Mouse (Mus musculus): Measurements from ENCODE around the gene Gm20388. TPM values are rescaled to one million over a fixed set of nuclear protein-coding genes. Genes with fewer than 3 reads are reported as not detected.

The Gm20388 gene
- polyA plus RNA-seq, 1 experiment from 2014 or later: not detected

GRCm38 (mm10) chr8:121953821-121954545 lies 2043.3 kb downstream of the Gm20388 start:
- Histone ChIP-seq H3K27ac (ENCODE audit: low read depth, low read length) (no peak overlapping the region), H3K9ac (ENCODE audit: low read length) (no peak overlapping the region), H3K4me2 (no peak overlapping the region), H3K27me3 (ENCODE audit: control insufficient read depth, insufficient read depth, low read length) (no peaks in the 10 kb centered on the region), H3K4me3 (ENCODE audit: low read depth, low read length) (no peak overlapping the region), H3K9me3 (ENCODE audit: control insufficient read depth, low read length) (no peaks in the 10 kb centered on the region), H3K36me3 (ENCODE audit: control insufficient read depth, insufficient read depth, low read length) (no peaks in the 10 kb centered on the region; the same call in none of the 2 replicates), H3K4me1 (ENCODE audit: control insufficient read depth, insufficient read depth, low read length) (peaks cover 12% of the 10 kb centered on the region)
- ATAC-seq (ENCODE audit: low FRiP score) (no peak), DNase-seq (ENCODE audit: low spot score, missing footprints) (no peak)
- 74% methylated on average over 3 of the region's 3 CpGs for WGBS

GRCm38 (mm10) chr8:121954981-121955555 lies 2044.4 kb downstream of the Gm20388 start:
- H3K27ac ChIP-seq (ENCODE audit: low read depth, low read length): no peak overlapping the region

GRCm38 (mm10) chr8:121955825-121956500 lies 2045.3 kb downstream of the Gm20388 start:
- DNase-seq (ENCODE audit: low spot score, missing footprints) (peak; percentile 57), ATAC-seq (ENCODE audit: low FRiP score) (no peak)
- H3K4me2 ChIP-seq: no peak overlapping the region
- no peaks in the 10 kb centered on the region for H3K27me3 ChIP-seq (ENCODE audit: control insufficient read depth, insufficient read depth, low read length)
- H3K36me3 ChIP-seq (ENCODE audit: control insufficient read depth, insufficient read depth, low read length): no peaks in the 10 kb centered on the region; the same call in none of the 2 replicates
- no peak overlapping the region for H3K4me3 ChIP-seq (ENCODE audit: low read depth, low read length)
- WGBS: 96% methylated on average over 1 of the region's 1 CpGs
- peaks cover 12% of the 10 kb centered on the region for H3K4me1 ChIP-seq (ENCODE audit: control insufficient read depth, insufficient read depth, low read length)
- no peak overlapping the region for H3K9ac ChIP-seq (ENCODE audit: low read length)
- no peaks in the 10 kb centered on the region for H3K9me3 ChIP-seq (ENCODE audit: control insufficient read depth, low read length)
- no peak overlapping the region for H3K27ac ChIP-seq (ENCODE audit: low read depth, low read length)

More at GRCm38 (mm10) chr8:121954981-121955555, 2044.4 kb downstream of the Gm20388 start:
- no peak overlapping the region for H3K4me2 ChIP-seq
- no peak overlapping the region for H3K9ac ChIP-seq (ENCODE audit: low read length)
- no peaks in the 10 kb centered on the region for H3K9me3 ChIP-seq (ENCODE audit: control insufficient read depth, low read length)
- no peaks in the 10 kb centered on the region; the same call in none of the 2 replicates for H3K36me3 ChIP-seq (ENCODE audit: control insufficient read depth, insufficient read depth, low read length)
- ATAC-seq (ENCODE audit: low FRiP score) (no peak), DNase-seq (ENCODE audit: low spot score, missing footprints) (no peak)
- H3K27me3 ChIP-seq (ENCODE audit: control insufficient read depth, insufficient read depth, low read length): no peaks in the 10 kb centered on the region
- H3K4me3 ChIP-seq (ENCODE audit: low read depth, low read length): no peak overlapping the region
- 91% methylated on average over 10 of the region's 10 CpGs for WGBS
- peaks cover 12% of the 10 kb centered on the region for H3K4me1 ChIP-seq (ENCODE audit: control insufficient read depth, insufficient read depth, low read length)

- WGBS: 96% methylated on average over 1 of the region's 1 CpGs
- Histone ChIP-seq H3K4me1 (ENCODE audit: control insufficient read depth, insufficient read depth, low read length) (no peaks in the 10 kb centered on the region), H3K27me3 (ENCODE audit: control insufficient read depth, insufficient read depth, low read length) (no peaks in the 10 kb centered on the region), H3K36me3 (ENCODE audit: control insufficient read depth, insufficient read depth, low read length) (no peaks in the 10 kb centered on the region; the same call in none of the 2 replicates), H3K9ac (ENCODE audit: low read length) (no peak overlapping the region; the same call in 1 of the 2 replicates), H3K4me3 (ENCODE audit: low read depth, low read length) (no peak overlapping the region), H3K9me3 (ENCODE audit: control insufficient read depth, low read length) (no peaks in the 10 kb centered on the region), H3K4me2 (no peak overlapping the region), H3K27ac (ENCODE audit: low read depth, low read length) (no peak overlapping the region)
- no peak for ATAC-seq (ENCODE audit: low FRiP score)
- no peak for DNase-seq (ENCODE audit: low spot score, missing footprints)
Observed at GRCm38 (mm10) chr8:121958395-121958794, 2047.8 kb downstream of the Gm20388 start.

DNA sequence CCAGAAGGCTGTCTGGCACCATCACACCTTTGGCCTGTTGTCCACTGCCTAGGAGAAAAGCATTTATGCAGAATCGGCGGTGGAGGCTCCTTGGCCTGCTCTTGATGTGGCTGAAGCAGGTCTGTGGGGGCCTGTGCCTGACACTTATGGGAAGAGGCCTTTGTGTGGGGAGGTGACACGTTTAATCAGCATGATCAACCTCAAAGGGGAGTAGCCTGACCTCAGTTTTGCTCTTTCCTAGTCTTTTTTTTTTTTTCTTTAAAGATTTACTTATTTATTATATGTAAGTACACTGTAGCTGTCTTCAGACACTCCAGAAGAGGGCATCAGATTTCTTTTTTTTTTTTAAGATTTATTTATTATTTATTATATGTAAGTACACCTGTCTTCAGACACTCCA lies 2052.3 kb downstream of the Gm20388 start:
- 85% methylated on average over 3 of the region's 3 CpGs for WGBS
- no peak for ATAC-seq (ENCODE audit: low FRiP score)
- peaks cover 15% of the 10 kb centered on the region for H3K4me1 ChIP-seq (ENCODE audit: control insufficient read depth, insufficient read depth, low read length)

GRCm38 (mm10) chr8:121964716-121965512 lies 2054.3 kb downstream of the Gm20388 start:
- H3K9ac ChIP-seq (ENCODE audit: low read length): no peak overlapping the region
- peaks cover 17% of the 10 kb centered on the region for H3K4me1 ChIP-seq (ENCODE audit: control insufficient read depth, insufficient read depth, low read length)
- H3K4me2 ChIP-seq: no peak overlapping the region
- no peak for ATAC-seq (ENCODE audit: low FRiP score)
- no peak for DNase-seq (ENCODE audit: low spot score, missing footprints)
- H3K27ac ChIP-seq (ENCODE audit: low read depth, low read length): no peak overlapping the region
- no peak overlapping the region for H3K4me3 ChIP-seq (ENCODE audit: low read depth, low read length)
- H3K27me3 ChIP-seq (ENCODE audit: control insufficient read depth, insufficient read depth, low read length): no peaks in the 10 kb centered on the region
- WGBS: 91% methylated on average over 8 of the region's 8 CpGs
- H3K36me3 ChIP-seq (ENCODE audit: control insufficient read depth, insufficient read depth, low read length): no peaks in the 10 kb centered on the region
- no peaks in the 10 kb centered on the region for H3K9me3 ChIP-seq (ENCODE audit: control insufficient read depth, low read length)

More for the DNA sequence above, 2052.3 kb downstream of the Gm20388 start:
- DNase-seq (ENCODE audit: low spot score, missing footprints): no peak
- Histone ChIP-seq H3K4me3 (ENCODE audit: low read depth, low read length) (no peak overlapping the region), H3K27me3 (ENCODE audit: control insufficient read depth, insufficient read depth, low read length) (no peaks in the 10 kb centered on the region), H3K9ac (ENCODE audit: low read length) (no peak overlapping the region), H3K27ac (ENCODE audit: low read depth, low read length) (no peak overlapping the region), H3K36me3 (ENCODE audit: control insufficient read depth, insufficient read depth, low read length) (no peaks in the 10 kb centered on the region), H3K9me3 (ENCODE audit: control insufficient read depth, low read length) (no peaks in the 10 kb centered on the region), H3K4me2 (no peak overlapping the region)

GRCm38 (mm10) chr8:121966110-121966509 lies 2055.5 kb downstream of the Gm20388 start:
- no peak overlapping the region for H3K27ac ChIP-seq (ENCODE audit: low read depth, low read length)
- H3K27me3 ChIP-seq (ENCODE audit: control insufficient read depth, insufficient read depth, low read length): no peaks in the 10 kb centered on the region
- H3K4me1 ChIP-seq (ENCODE audit: control insufficient read depth, insufficient read depth, low read length): peaks cover 20% of the 10 kb centered on the region
- WGBS: 79% methylated on average over 5 of the region's 5 CpGs
- no peaks in the 10 kb centered on the region for H3K9me3 ChIP-seq (ENCODE audit: control insufficient read depth, low read length)
- no peak for ATAC-seq (ENCODE audit: low FRiP score)
- no peaks in the 10 kb centered on the region for H3K36me3 ChIP-seq (ENCODE audit: control insufficient read depth, insufficient read depth, low read length)
- DNase-seq (ENCODE audit: low spot score, missing footprints): no peak
- H3K4me2 ChIP-seq: no peak overlapping the region
- H3K9ac ChIP-seq (ENCODE audit: low read length): no peak overlapping the region
- no peak overlapping the region for H3K4me3 ChIP-seq (ENCODE audit: low read depth, low read length)

DNA sequence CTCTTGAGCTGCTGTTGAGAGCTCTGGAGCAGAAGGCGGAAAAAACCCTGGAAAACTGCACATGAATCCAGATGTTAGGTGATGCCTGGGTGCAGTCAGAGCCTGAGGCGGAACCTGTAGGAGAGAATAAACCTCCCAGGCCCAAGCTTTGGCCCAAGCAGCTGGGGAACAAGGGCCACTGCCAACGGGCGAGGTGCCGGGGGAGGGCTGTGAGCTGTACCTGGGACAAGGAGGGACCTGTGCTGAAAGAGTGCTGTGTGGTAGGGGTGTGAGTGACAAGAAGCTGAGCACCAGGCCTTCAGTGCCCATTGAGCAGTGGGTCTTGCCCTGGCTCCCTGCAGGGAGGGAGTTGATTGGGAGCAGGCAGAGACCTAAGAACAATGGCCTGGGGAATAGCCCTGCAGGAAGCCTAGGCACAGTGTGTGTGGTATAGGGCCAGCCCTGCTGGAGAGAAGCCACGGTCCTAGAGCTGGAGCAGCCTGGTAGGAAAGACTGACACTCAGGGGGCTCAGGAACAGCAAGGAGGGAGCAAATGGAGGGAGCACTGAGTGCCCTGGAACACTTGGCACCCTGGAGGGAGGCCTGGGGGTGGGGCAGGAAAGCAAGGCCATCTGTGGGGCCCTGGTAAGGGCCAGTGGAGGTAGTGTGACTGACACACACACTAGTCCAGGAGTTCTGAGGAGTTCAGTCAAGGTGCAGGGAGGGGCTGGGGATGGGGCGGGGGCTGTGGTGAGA lies 2056.2 kb downstream of the Gm20388 start:
- ATAC-seq (ENCODE audit: low FRiP score) (peak; percentile 46), DNase-seq (ENCODE audit: low spot score, missing footprints) (no peak)
- Histone ChIP-seq H3K36me3 (ENCODE audit: control insufficient read depth, insufficient read depth, low read length) (no peaks in the 10 kb centered on the region), H3K4me3 (ENCODE audit: low read depth, low read length) (no peak overlapping the region), H3K27ac (ENCODE audit: low read depth, low read length) (no peak overlapping the region), H3K27me3 (ENCODE audit: control insufficient read depth, insufficient read depth, low read length) (no peaks in the 10 kb centered on the region), H3K4me2 (no peak overlapping the region), H3K9me3 (ENCODE audit: control insufficient read depth, low read length) (no peaks in the 10 kb centered on the region), H3K9ac (ENCODE audit: low read length) (peak overlapping the region; percentile 17; the same call in 1 of the 2 replicates), H3K4me1 (ENCODE audit: control insufficient read depth, insufficient read depth, low read length) (peaks cover 20% of the 10 kb centered on the region)
- WGBS: 42% methylated on average over 7 of the region's 7 CpGs

All from midbrain, embryonic 11.5 days (tissue).